Mouse (Mus musculus): ENCODE measurements around the gene Gm49388.

GRCm38 (mm10) chr7:127752069-127752468 lies 33.3 kb upstream of the Gm49388 start:
- no peak for TF ChIP-seq MAFK (IDR thresholded peaks at IDR 0.05; ENCODE audit: insufficient read depth, low read depth, low read length)
- no peak for TF ChIP-seq ZNF384 (IDR thresholded peaks at IDR 0.05; ENCODE audit: low read depth, low read length)
- TF ChIP-seq ZC3H11A (IDR thresholded peaks at IDR 0.05; ENCODE audit: borderline replicate concordance, low read depth, low read length): no peak
- no peak for TF ChIP-seq CHD2 (IDR thresholded peaks at IDR 0.05; ENCODE audit: low read depth, low read length)
- no peak for TF ChIP-seq HCFC1 (IDR thresholded peaks at IDR 0.05; ENCODE audit: borderline replicate concordance, insufficient read depth, low read length)
